Mouse (Mus musculus) lung, embryonic 16.5 days (tissue): ENCODE measurements around the gene Gm44973. TPM values are rescaled to one million over a fixed set of nuclear protein-coding genes. Genes with fewer than 3 reads are reported as not detected.

Experiments
- ATAC-seq: fragments of 200-750 bp; cut with Nextera tagmentation; 2 replicates; pipeline ENCODE4 v1.8.0; 2017; ENCODE audit warnings: low read depth, mild to moderate bottlenecking, moderate library complexity
- H3K27ac ChIP-seq: fragments of 300-500 bp; sonication (generic); 2 replicates; pipeline ENCODE4 v1.5.1; 2014; ENCODE audit warnings: mild to moderate bottlenecking, control low read depth, low read length
- H3K27me3 ChIP-seq: fragments of 300-500 bp; sonication (generic); 2 replicates; pipeline ENCODE4 v1.6.1; 2014; ENCODE audit warnings: low read depth, low read length, mixed read lengths; ENCODE audit not compliant: control insufficient read depth, insufficient read depth
- H3K36me3 ChIP-seq: fragments of 300-500 bp; sonication (generic); 2 replicates; pipeline ENCODE4 v1.6.1; 2014; ENCODE audit warnings: low read length; ENCODE audit not compliant: control insufficient read depth, insufficient read depth
- H3K4me1 ChIP-seq: fragments of 300-500 bp; sonication (generic); replicated peaks from 2 replicates; pipeline ENCODE4 v1.6.1; 2014; ENCODE audit warnings: low read length, mixed read lengths; ENCODE audit not compliant: control insufficient read depth, insufficient read depth
- H3K4me2 ChIP-seq: fragments of 300-500 bp; sonication (generic); 2 replicates; pipeline ENCODE4 v1.6.1; 2014; ENCODE audit warnings: low read depth, low read length, control low read depth
- H3K4me3 ChIP-seq: fragments of 300-500 bp; sonication (generic); 2 replicates; pipeline ENCODE4 v1.5.1; 2014; ENCODE audit warnings: mild to moderate bottlenecking, low read length, control low read depth
- H3K9ac ChIP-seq: fragments of 300-500 bp; sonication (generic); 2 replicates; pipeline ENCODE4 v1.6.1; 2014; ENCODE audit warnings: low read length, control low read depth
- H3K9me3 ChIP-seq: fragments of 300-500 bp; sonication (generic); 2 replicates; pipeline ENCODE4 v1.6.1; 2016; ENCODE audit warnings: low read length; ENCODE audit not compliant: control insufficient read depth
- WGBS: fragments of 180-500 bp; shearing (Covaris S2); extraction: QIAGEN DNeasy Blood & Tissue Kit; methylation state at CpG from one replicate; pipeline ENCODE4 v1.1.7; 2014; 5-methylcytosine and 5-hydroxymethylcytosine counted together
- polyA plus RNA-seq: library from polyadenylated mRNA; unstranded; fragments of >200 nt; fragmentation: Nextera tagmentation; extraction: Ambion mirVana; gene quantifications from 2 replicates; pipeline ENCODE4 v1.2.1, GENCODE M21; 2015

The Gm44973 gene
- polyA plus RNA-seq, 1 experiment from 2014 or later, result 1.3 TPM

DNA sequence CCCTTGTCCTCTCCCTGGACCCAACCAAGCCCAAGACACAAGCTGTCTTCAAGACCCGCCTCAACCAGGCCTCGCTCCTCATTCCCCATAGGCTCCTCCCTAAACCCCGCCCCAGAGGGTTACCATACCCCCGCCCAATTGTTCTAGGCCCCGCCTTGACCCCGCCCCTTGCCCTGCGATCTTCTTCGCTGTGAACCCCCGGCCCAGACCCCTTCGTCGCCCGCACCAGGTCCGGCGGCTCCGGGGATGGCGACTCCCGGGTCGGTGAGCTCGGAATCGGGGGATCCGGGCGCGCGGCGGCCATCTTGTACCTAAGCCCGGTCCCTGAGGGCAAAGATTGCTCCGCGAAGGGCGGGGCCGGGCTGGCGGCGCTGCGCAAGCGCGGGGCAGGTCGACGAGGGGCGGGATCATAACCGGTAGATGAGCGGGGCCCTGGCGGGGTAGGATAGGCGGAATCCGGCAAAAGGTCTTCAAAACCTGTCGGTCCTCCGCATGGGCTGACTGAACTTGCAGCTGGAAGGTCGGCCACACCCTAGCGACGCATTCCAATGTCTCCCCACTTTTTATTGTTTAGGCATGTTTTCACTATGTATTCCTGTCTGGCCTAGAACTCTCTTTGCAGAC lies 22.9 kb downstream of the Gm44973 start, which contains the start of gene Zfp784:
Zfp784 (minus strand) TSS at position 338 of the 624 bp plus-strand sequence.
- Histone ChIP-seq H3K4me3 (peak within 1 kb of the TSS; percentile 90), H3K27ac (peak within 1 kb of the TSS; percentile 97), H3K9me3 (peaks cover 5% of the 10 kb centered on the region; the same call in 1 of the 2 replicates), H3K9ac (peak within 1 kb of the TSS; percentile 92), H3K4me1 (peaks cover 12% of the 10 kb centered on the region; the same call in 1 of the 2 replicates), H3K27me3 (no peaks in the 10 kb centered on the region), H3K4me2 (peak within 1 kb of the TSS; percentile 67), H3K36me3 (peaks cover 28% of the 10 kb centered on the region)
- WGBS, result under 1% methylated on average over 48 of the region's 48 CpGs
- peak; percentile 97 for ATAC-seq

- 19% methylated on average over 5 of the region's 5 CpGs for WGBS
- Histone ChIP-seq H3K4me1 (peaks cover 12% of the 10 kb centered on the region; the same call in 1 of the 2 replicates), H3K36me3 (peaks cover 21% of the 10 kb centered on the region), H3K4me2 (peak overlapping the region; percentile 67), H3K9me3 (peaks cover 5% of the 10 kb centered on the region; the same call in 1 of the 2 replicates), H3K4me3 (peak overlapping the region; percentile 90), H3K27me3 (no peaks in the 10 kb centered on the region), H3K9ac (peak overlapping the region; percentile 92), H3K27ac (peak overlapping the region; percentile 97)
- no peak for ATAC-seq
Measured at GRCm38 (mm10) chr7:5038940-5039339, 23.6 kb downstream of the Gm44973 start.

DNA sequence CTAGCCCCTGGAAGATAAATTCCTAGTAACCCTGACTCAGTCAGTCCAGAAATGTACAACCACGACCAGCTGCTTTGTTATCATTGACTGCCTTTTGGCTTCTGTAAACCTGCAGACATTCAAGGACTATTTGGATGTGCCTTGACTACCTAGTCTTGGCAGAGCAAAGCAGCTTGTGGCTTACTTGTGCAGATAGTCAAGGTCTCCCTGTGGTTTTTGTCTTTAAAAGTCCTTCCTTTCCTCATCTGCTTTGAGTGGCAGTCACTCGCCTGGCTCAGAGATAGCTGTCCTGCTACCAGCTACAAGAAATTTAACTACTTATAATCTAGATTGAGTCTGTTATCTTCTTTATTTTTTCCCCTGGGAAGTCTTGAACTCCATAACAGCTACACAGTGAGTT lies 29.7 kb downstream of the Gm44973 start:
- no peaks in the 10 kb centered on the region for H3K9me3 ChIP-seq
- no peak overlapping the region for H3K4me3 ChIP-seq
- no peaks in the 10 kb centered on the region for H3K4me1 ChIP-seq
- no peak overlapping the region for H3K4me2 ChIP-seq
- no peaks in the 10 kb centered on the region for H3K27me3 ChIP-seq
- no peak overlapping the region for H3K27ac ChIP-seq
- WGBS, result 57% methylated on average over 2 of the region's 2 CpGs
- no peak overlapping the region for H3K9ac ChIP-seq
- no peaks in the 10 kb centered on the region for H3K36me3 ChIP-seq
- ATAC-seq, result no peak

GRCm38 (mm10) chr7:5046112-5046511 lies 30.8 kb downstream of the Gm44973 start:
- no peaks in the 10 kb centered on the region for H3K9me3 ChIP-seq
- no peak overlapping the region for H3K4me2 ChIP-seq
- H3K36me3 ChIP-seq, result no peaks in the 10 kb centered on the region
- H3K4me3 ChIP-seq, result no peak overlapping the region
- no peaks in the 10 kb centered on the region for H3K27me3 ChIP-seq
- no peaks in the 10 kb centered on the region; the same call in 1 of the 2 replicates for H3K4me1 ChIP-seq
- whole genome bisulfite sequencing, result 72% methylated on average over 2 of the region's 2 CpGs
- H3K27ac ChIP-seq, result no peak overlapping the region
- no peak overlapping the region for H3K9ac ChIP-seq
- ATAC-seq, result no peak

DNA sequence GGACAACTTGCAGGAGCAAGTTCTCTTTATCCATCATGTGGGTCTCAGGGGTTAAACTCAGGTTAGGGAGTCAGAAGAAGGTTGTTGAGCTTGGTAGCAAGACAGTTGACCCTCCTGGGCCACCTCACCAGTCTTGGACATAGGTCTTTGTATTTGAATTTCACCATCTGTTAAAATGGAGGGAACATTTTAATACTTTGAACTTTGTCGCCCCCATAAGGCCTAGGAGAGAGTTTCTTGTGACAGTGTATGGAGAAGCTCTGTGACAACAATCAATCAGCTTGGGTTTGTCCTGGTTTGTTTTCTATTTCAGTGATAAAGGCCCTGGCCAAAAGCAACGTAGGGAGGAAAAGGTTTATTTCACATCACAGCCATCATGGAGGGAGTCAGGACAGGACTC lies 32.0 kb downstream of the Gm44973 start:
- Histone ChIP-seq H3K27ac (no peak overlapping the region), H3K9ac (no peak overlapping the region), H3K4me3 (no peak overlapping the region), H3K36me3 (no peaks in the 10 kb centered on the region), H3K9me3 (no peaks in the 10 kb centered on the region), H3K4me1 (peaks cover 6% of the 10 kb centered on the region), H3K4me2 (no peak overlapping the region), H3K27me3 (peaks cover 6% of the 10 kb centered on the region; the same call in 1 of the 2 replicates)
- no peak for ATAC-seq
- WGBS, result 13% methylated on average over 2 of the region's 2 CpGs

- H3K27me3 ChIP-seq, result peaks cover 48% of the 10 kb centered on the region
- no peaks in the 10 kb centered on the region for H3K36me3 ChIP-seq
- H3K4me1 ChIP-seq, result peaks cover 22% of the 10 kb centered on the region
- peak within 1 kb of the TSS; percentile 82 for H3K4me2 ChIP-seq
- under 1% methylated on average over 65 of the region's 65 CpGs for WGBS
- H3K9me3 ChIP-seq, result no peaks in the 10 kb centered on the region
- H3K9ac ChIP-seq, result peak within 1 kb of the TSS; percentile 86
- peak; percentile 90 for ATAC-seq
- H3K27ac ChIP-seq, result peak within 1 kb of the TSS; percentile 65
- peak within 1 kb of the TSS; percentile 73 for H3K4me3 ChIP-seq
Measured at GRCm38 (mm10) chr7:5051193-5052192, 36.2 kb downstream of the Gm44973 start, which contains the start of gene Zfp580. TSS of gene Zfp580 (plus strand) at chr7:5051538.

- H3K36me3 ChIP-seq, result no peaks in the 10 kb centered on the region
- peak overlapping the region; percentile 82 for H3K4me2 ChIP-seq
- no peak for ATAC-seq
- peak overlapping the region; percentile 73 for H3K4me3 ChIP-seq
- peaks cover 23% of the 10 kb centered on the region for H3K4me1 ChIP-seq
- no peaks in the 10 kb centered on the region for H3K9me3 ChIP-seq
- peaks cover 56% of the 10 kb centered on the region for H3K27me3 ChIP-seq
- H3K9ac ChIP-seq, result peak overlapping the region; percentile 86
- under 1% methylated on average over 12 of the region's 12 CpGs for WGBS
- H3K27ac ChIP-seq, result no peak overlapping the region
Measured at GRCm38 (mm10) chr7:5052438-5052837, 37.1 kb downstream of the Gm44973 start.

DNA sequence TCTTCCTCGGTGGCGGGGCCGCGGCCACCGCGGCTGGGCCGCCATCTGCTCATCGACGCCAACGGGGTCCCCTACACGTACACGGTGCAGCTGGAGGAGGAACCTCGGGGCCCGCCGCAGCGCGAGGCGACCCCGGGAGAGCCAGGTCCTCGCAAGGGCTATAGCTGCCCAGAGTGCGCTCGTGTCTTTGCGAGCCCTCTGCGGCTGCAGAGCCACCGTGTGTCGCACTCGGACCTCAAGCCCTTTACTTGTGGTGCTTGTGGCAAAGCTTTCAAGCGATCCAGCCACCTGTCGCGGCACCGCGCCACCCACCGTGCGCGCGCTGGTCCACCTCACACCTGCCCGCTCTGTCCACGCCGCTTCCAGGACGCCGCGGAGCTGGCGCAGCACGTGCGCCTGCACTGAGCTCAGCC lies 37.6 kb downstream of the Gm44973 start:
- peak overlapping the region; percentile 86 for H3K9ac ChIP-seq
- ATAC-seq, result no peak
- H3K27ac ChIP-seq, result no peak overlapping the region
- H3K4me2 ChIP-seq, result peak overlapping the region; percentile 82
- peak overlapping the region; percentile 73 for H3K4me3 ChIP-seq
- H3K4me1 ChIP-seq, result peaks cover 23% of the 10 kb centered on the region
- H3K9me3 ChIP-seq, result no peaks in the 10 kb centered on the region
- 5% methylated on average over 43 of the region's 45 CpGs for WGBS
- H3K36me3 ChIP-seq, result no peaks in the 10 kb centered on the region
- peaks cover 60% of the 10 kb centered on the region for H3K27me3 ChIP-seq
